Mouse (Mus musculus) limb, embryonic 12.5 days (tissue): ENCODE data around the gene Steap3. TPM values are rescaled to one million over a fixed set of nuclear protein-coding genes. Genes with fewer than 3 reads are reported as not detected.

Source experiments
- ATAC-seq: fragments of 200-750 bp; cut with Nextera tagmentation; 2 replicates; pipeline ENCODE4 v1.8.0; 2017; ENCODE audit warnings: low read depth, moderate TSS enrichment; ENCODE audit not compliant: insufficient number of reproducible peaks, insufficient read depth, low FRiP score, low TSS enrichment
- H3K27ac ChIP-seq: fragments of 300-500 bp; sonication (generic); 2 replicates; pipeline ENCODE4 v1.5.1; 2016; ENCODE audit warnings: mild to moderate bottlenecking, moderate library complexity
- H3K27me3 ChIP-seq: fragments of 300-500 bp; sonication (generic); 2 replicates; pipeline ENCODE4 v1.6.1; 2016; ENCODE audit warnings: mild to moderate bottlenecking, moderate library complexity
- H3K36me3 ChIP-seq: fragments of 300-500 bp; sonication (generic); 2 replicates; pipeline ENCODE4 v1.6.1; 2016; ENCODE audit warnings: mild to moderate bottlenecking, moderate library complexity
- H3K4me1 ChIP-seq: fragments of 300-500 bp; sonication (generic); replicated peaks from 2 replicates; pipeline ENCODE4 v1.6.1; 2016
- H3K4me2 ChIP-seq: fragments of 300-500 bp; sonication (generic); 2 replicates; pipeline ENCODE4 v1.6.1; 2016; ENCODE audit warnings: mild to moderate bottlenecking, moderate library complexity
- H3K4me3 ChIP-seq: fragments of 300-500 bp; sonication (generic); replicated peaks from 2 replicates; pipeline ENCODE4 v1.5.1; 2016; ENCODE audit warnings: mild to moderate bottlenecking
- H3K9ac ChIP-seq: fragments of 300-500 bp; sonication (generic); replicated peaks from 2 replicates; pipeline ENCODE4 v1.6.1; 2016; ENCODE audit warnings: mild to moderate bottlenecking, moderate library complexity
- H3K9me3 ChIP-seq: fragments of 300-500 bp; sonication (generic); 2 replicates; pipeline ENCODE4 v1.6.1; 2016; ENCODE audit warnings: mild to moderate bottlenecking, moderate library complexity
- WGBS: fragments of 180-500 bp; shearing (Covaris S2); methylation state at CpG from one replicate; pipeline ENCODE4 v1.1.7; 2016; 5-methylcytosine and 5-hydroxymethylcytosine counted together
- polyA plus RNA-seq: library from polyadenylated mRNA; unstranded; fragments of >200 nt; fragmentation: Nextera tagmentation; extraction: Ambion mirVana; gene quantifications from 2 replicates; pipeline ENCODE4 v1.2.1, GENCODE M21; 2016

The Steap3 gene
- polyA plus RNA-seq, 1 experiment from 2014 or later: 3.9 TPM

DNA sequence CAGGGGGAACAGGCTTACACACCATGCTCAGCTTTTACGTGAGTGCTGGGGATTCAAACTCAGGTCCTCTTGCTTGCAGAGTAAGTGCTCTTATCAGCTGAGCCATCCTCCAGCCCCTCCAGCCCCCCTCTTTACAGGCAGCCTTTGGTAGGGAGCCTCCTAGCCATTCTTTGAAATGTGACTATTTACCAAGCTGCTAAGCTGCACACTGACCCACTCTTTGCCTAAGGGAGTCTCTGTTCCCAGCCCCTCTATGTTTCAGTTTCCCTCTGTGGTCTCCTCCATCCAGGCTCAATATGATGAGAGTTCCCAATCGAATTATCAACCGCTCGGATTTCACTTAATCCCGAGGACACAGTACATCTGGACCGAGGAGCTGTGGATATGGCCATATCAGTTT lies 86.3 kb downstream of the Steap3 start:
- Histone ChIP-seq H3K9me3 (no peaks in the 10 kb centered on the region), H3K4me2 (no peak overlapping the region), H3K27ac (no peak overlapping the region), H3K4me1 (no peaks in the 10 kb centered on the region), H3K9ac (no peak overlapping the region), H3K36me3 (no peaks in the 10 kb centered on the region), H3K4me3 (no peak overlapping the region), H3K27me3 (no peaks in the 10 kb centered on the region)
- no peak for ATAC-seq
- 68% methylated on average over 6 of the region's 6 CpGs for WGBS

DNA sequence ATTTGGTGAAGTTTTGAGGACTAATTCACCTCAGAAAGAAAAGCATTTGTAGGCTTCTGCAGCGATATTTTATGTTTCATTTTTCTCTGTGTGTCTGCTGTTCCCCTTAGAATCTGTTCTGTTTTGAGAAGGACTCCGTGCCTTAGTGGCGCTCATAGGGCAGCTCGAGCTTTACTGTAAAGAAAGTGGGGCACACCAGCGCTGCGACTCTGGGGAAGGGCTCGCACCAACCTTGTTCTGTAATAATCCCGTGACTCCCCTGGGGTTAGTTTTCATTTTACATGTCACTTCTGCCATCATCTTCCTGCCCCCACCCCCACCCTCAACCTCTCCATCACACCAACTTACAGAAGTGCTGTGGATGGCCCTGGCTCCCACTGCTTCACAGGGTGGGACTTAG lies 95.4 kb downstream of the Steap3 start:
- H3K9me3 ChIP-seq: no peaks in the 10 kb centered on the region
- H3K4me3 ChIP-seq: no peak overlapping the region
- H3K4me1 ChIP-seq: peaks cover 9% of the 10 kb centered on the region; the same call in 1 of the 2 replicates
- 89% methylated on average over 8 of the region's 8 CpGs for WGBS
- no peak overlapping the region for H3K4me2 ChIP-seq
- no peaks in the 10 kb centered on the region for H3K27me3 ChIP-seq
- H3K36me3 ChIP-seq: no peaks in the 10 kb centered on the region
- H3K27ac ChIP-seq: no peak overlapping the region
- no peak overlapping the region for H3K9ac ChIP-seq
- no peak for ATAC-seq

DNA sequence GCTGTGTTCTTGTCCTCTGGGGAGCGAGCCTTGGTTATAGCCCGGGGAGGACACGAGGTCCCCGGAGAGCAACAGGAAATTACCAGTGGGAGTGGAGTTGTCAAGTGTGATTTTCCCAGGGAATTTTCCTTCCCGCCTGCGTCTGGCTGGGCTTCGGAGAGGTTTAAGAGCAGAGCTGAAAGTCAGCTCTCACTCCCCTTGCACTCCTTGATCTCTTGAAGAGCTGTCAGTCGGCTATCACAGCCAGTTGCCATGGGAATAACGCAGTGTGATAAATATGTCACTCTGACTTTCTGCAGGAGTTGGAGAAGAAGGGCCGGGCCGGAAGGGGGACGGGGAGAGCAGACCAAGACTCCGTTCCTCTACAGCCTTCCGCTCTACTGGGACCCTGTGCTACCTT lies 96.2 kb downstream of the Steap3 start:
- WGBS: 12% methylated on average over 14 of the region's 14 CpGs
- Histone ChIP-seq H3K27me3 (no peaks in the 10 kb centered on the region), H3K27ac (no peak overlapping the region), H3K9ac (no peak overlapping the region), H3K4me2 (0 out of 2 replicates have a peak overlapping the region, but pooled peaks have one; percentile 8), H3K4me3 (no peak overlapping the region), H3K36me3 (no peaks in the 10 kb centered on the region), H3K4me1 (peaks cover 9% of the 10 kb centered on the region; the same call in 1 of the 2 replicates), H3K9me3 (no peaks in the 10 kb centered on the region)
- ATAC-seq: no peak

DNA sequence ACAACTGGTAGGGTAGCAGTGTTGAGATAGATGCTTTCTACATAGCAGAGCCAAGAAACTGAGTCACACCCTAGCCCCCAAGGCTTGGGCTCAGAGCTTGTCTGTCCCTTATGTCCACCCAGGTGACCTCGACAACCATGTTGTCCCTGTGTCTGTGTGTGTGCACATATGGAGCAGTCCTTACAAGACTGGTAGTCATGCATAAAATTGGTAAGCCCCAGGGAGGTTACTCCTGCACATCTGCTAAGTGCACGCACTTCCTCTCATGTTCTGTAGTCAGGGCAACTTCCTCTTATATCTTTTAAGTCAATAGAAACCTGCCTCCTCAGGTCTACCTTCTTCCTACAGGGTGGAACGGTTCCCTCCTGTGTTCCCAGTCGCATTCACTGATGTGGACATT lies 97.5 kb downstream of the Steap3 start:
- Histone ChIP-seq H3K27ac (no peak overlapping the region), H3K36me3 (no peaks in the 10 kb centered on the region), H3K4me1 (peaks cover 9% of the 10 kb centered on the region; the same call in 1 of the 2 replicates), H3K27me3 (no peaks in the 10 kb centered on the region), H3K9ac (no peak overlapping the region), H3K9me3 (no peaks in the 10 kb centered on the region), H3K4me2 (no peak overlapping the region), H3K4me3 (no peak overlapping the region)
- 84% methylated on average over 4 of the region's 4 CpGs for WGBS
- no peak for ATAC-seq

DNA sequence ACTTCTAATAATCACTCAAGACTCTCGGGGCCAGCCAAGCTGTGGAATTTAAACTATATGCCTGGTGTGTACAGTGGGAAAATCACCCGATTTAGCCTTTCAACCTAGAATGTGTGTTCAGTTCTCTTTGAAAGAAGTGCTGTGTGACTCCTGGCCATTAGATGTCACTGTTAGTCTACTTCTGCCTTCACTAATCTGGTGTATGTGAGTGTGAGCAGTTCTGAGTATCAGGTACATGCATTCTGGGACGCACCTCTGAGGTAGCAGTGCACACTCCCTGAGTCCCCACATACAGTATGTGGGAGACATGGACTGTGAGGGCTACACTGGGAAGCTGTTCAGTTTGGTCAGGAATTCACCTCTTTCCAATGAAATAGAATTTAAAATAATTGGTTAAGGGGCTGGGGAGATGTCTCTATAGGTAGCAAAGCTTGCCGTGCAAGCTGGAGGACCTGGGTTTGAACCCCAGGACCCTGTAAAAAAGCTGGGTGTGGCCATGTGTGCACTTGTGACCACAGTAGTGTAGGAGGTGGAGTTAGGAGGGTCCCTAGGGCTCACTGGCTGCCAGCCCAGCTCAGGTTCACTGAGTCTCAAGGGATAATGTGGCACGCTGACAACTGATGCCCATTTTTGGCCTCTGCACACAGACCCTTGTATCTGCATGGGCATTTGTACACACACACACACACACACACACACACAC lies 100.5 kb downstream of the Steap3 start:
- no peaks in the 10 kb centered on the region for H3K27me3 ChIP-seq
- no peak for ATAC-seq
- no peak overlapping the region for H3K27ac ChIP-seq
- H3K4me1 ChIP-seq: peaks cover 9% of the 10 kb centered on the region; the same call in 1 of the 2 replicates
- no peak overlapping the region for H3K9ac ChIP-seq
- no peaks in the 10 kb centered on the region for H3K36me3 ChIP-seq
- no peak overlapping the region for H3K4me2 ChIP-seq
- WGBS: 66% methylated on average over 5 of the region's 5 CpGs
- no peak overlapping the region for H3K4me3 ChIP-seq
- no peaks in the 10 kb centered on the region for H3K9me3 ChIP-seq

- H3K9me3 ChIP-seq: no peaks in the 10 kb centered on the region
- ATAC-seq: no peak
- H3K27me3 ChIP-seq: no peaks in the 10 kb centered on the region
- H3K4me1 ChIP-seq: no peaks in the 10 kb centered on the region
- no peak overlapping the region for H3K4me3 ChIP-seq
- no peak overlapping the region for H3K27ac ChIP-seq
- no peak overlapping the region for H3K4me2 ChIP-seq
- no peaks in the 10 kb centered on the region for H3K36me3 ChIP-seq
- WGBS: 82% methylated on average over 7 of the region's 7 CpGs
- H3K9ac ChIP-seq: no peak overlapping the region
These were observed 102.2 kb downstream of the Steap3 start for GRCm38 (mm10) chr1:120170307-120170706.

DNA sequence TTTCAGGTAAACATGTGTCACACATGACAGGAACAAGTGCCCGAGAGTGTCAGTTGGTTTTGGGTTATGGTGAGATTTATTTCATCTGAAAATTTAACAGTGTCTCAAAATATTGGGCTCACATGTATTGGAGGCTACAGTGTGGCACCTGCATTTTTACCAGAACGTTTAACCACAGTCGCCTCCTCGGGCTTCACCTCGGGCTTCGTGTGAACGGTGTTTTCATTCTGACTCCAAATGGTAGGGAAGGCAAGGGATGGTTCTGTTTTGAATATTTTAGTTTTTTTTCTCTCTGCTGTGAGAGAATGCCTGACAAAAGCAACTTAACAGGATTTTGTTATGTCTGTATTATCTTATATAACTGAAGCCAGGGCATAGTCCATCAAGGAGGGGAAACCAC lies 103.8 kb downstream of the Steap3 start:
- Histone ChIP-seq H3K4me2 (no peak overlapping the region), H3K9ac (no peak overlapping the region), H3K9me3 (no peaks in the 10 kb centered on the region), H3K4me3 (no peak overlapping the region), H3K36me3 (no peaks in the 10 kb centered on the region), H3K4me1 (no peaks in the 10 kb centered on the region), H3K27me3 (no peaks in the 10 kb centered on the region), H3K27ac (no peak overlapping the region)
- WGBS: 85% methylated on average over 7 of the region's 7 CpGs
- no peak for ATAC-seq

DNA sequence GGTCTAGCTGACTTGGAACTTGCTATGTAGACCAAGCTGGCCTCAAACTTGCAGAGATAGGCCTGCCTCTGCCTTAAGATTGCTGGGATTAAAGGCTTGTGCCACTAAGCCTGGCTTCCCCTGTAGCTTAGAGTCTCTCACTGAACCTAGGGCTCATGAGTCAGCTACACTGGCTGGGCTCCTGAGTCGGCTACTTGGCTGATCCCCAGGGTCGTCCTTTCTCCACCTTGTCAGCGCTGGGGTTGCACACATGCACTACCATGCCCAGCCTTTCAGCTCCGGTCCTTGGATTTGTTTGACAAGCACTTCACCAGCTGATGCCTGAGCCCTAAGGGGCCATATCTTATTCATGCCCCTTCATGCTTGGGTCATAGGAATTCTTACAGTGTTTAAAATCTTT lies 104.5 kb downstream of the Steap3 start:
- H3K27me3 ChIP-seq: no peaks in the 10 kb centered on the region

GRCm38 (mm10) chr1:120162616-120163015 lies 109.9 kb downstream of the Steap3 start:
- Histone ChIP-seq H3K4me1 (peaks cover 8% of the 10 kb centered on the region), H3K27me3 (no peaks in the 10 kb centered on the region), H3K9me3 (no peaks in the 10 kb centered on the region), H3K27ac (no peak overlapping the region), H3K9ac (no peak overlapping the region), H3K4me3 (no peak overlapping the region), H3K36me3 (no peaks in the 10 kb centered on the region), H3K4me2 (no peak overlapping the region)
- ATAC-seq: no peak
- WGBS: 65% methylated on average over 1 of the region's 1 CpGs

More for the DNA sequence above, 104.5 kb downstream of the Steap3 start:
- ATAC-seq: no peak
- Histone ChIP-seq H3K27ac (no peak overlapping the region), H3K9ac (no peak overlapping the region), H3K36me3 (no peaks in the 10 kb centered on the region), H3K4me1 (no peaks in the 10 kb centered on the region), H3K9me3 (no peaks in the 10 kb centered on the region), H3K4me2 (no peak overlapping the region), H3K4me3 (no peak overlapping the region)
- WGBS: 80% methylated on average over 4 of the region's 4 CpGs

DNA sequence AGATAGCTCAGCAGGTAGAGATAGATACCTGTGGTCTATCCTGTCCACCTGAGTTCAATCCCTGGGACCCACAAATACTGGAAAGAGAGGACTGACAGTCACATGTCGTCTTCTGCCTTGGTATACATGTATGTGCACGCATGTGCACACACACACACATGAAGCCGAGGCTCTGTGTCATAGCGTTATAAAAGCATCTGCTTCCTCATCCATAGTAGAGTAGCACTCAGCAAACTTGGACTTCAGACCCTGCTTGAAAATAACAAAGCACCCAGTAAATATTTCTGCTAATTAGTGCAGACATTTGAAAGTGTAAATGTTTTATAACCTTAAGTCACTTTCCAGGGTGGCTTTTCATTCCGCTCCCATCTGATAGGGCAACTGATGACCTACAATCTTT lies 111.0 kb downstream of the Steap3 start:
- H3K36me3 ChIP-seq: no peaks in the 10 kb centered on the region
- 95% methylated on average over 5 of the region's 5 CpGs for WGBS
- H3K4me3 ChIP-seq: no peak overlapping the region
- H3K9me3 ChIP-seq: no peaks in the 10 kb centered on the region
- H3K9ac ChIP-seq: no peak overlapping the region
- H3K27ac ChIP-seq: no peak overlapping the region
- no peak for ATAC-seq
- H3K4me2 ChIP-seq: no peak overlapping the region
- no peaks in the 10 kb centered on the region for H3K27me3 ChIP-seq
- peaks cover 8% of the 10 kb centered on the region for H3K4me1 ChIP-seq

DNA sequence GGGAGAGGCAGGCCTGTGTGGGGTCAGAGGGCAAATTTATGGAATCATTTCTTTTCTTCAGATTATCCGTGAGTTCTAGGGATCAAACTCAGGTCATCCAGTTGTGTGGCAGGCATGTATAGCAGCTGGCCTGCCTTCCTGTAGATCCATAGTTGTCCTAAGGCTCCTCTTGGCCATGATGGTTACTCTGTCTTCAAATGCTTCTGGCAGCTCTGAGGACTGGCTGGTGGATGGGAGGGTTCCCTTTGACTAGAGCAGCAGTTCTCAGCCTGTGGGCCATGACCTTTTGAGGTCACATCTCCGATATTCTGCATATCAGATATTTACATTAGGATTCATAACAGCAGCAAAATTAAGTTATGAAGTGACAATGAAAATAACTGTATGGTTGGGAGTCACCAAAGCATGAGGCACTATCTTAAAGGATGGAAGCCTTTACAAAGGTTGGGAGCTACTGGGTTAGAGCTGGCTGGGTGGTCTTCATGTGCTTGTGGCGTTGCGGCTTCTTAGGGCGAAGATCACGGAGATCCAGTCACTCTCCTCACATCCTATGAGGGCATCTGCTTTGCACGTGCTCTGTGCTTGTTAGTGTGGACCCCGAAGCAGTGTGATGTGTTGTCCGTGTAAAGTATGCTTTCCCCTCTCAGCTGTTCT lies 113.9 kb downstream of the Steap3 start:
- Histone ChIP-seq H3K36me3 (no peaks in the 10 kb centered on the region), H3K9me3 (no peaks in the 10 kb centered on the region), H3K27ac (no peak overlapping the region), H3K4me3 (no peak overlapping the region), H3K4me1 (peaks cover 8% of the 10 kb centered on the region), H3K4me2 (no peak overlapping the region), H3K27me3 (no peaks in the 10 kb centered on the region), H3K9ac (no peak overlapping the region)
- ATAC-seq: no peak
- 85% methylated on average over 9 of the region's 9 CpGs for WGBS

GRCm38 (mm10) chr1:120155325-120155724 lies 117.2 kb downstream of the Steap3 start:
- no peaks in the 10 kb centered on the region for H3K27me3 ChIP-seq
- no peak overlapping the region for H3K9ac ChIP-seq
- no peak overlapping the region for H3K27ac ChIP-seq
- H3K4me1 ChIP-seq: peaks cover 8% of the 10 kb centered on the region
- no peaks in the 10 kb centered on the region for H3K9me3 ChIP-seq
- no peak overlapping the region for H3K4me2 ChIP-seq
- H3K4me3 ChIP-seq: no peak overlapping the region
- WGBS: 22% methylated on average over 1 of the region's 1 CpGs
- no peaks in the 10 kb centered on the region for H3K36me3 ChIP-seq
- no peak for ATAC-seq
